Mouse (Mus musculus): ENCODE results near the gene Cpsf3.

Gene Cpsf3

DNA sequence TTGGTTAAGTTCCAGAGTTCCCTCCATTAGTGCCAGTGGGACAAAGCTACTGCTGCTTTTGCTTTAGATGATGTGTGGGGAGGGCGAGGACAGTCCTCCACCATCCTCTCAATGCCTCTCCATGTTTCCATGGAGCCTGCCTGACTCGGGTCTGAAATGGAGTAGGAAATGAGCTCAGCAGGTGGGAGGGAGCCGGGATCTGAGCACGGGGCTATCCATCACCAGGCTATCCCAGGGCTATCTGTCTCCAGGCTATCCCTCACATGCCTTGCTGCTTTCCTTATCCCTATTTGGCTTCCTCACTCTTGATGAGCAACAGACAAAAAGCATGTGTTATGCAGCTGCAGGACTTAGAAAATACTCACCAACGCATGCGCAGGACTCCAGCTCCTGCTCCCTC is 46.5 kb downstream of the Cpsf3 start:
- no peak for DNase-seq (ENCODE audit: low spot score in 2 of 2)

- DNase-seq (ENCODE audit: low spot score in 2 of 2): no peak
Measured at GRCm38 (mm10) chr12:21333021-21333420, 47.8 kb downstream of the Cpsf3 start.

GRCm38 (mm10) chr12:21333766-21334165 is 48.6 kb downstream of the Cpsf3 start:
- no peak for DNase-seq (ENCODE audit: low spot score in 2 of 2)

GRCm38 (mm10) chr12:21335869-21336268 is 50.7 kb downstream of the Cpsf3 start:
- peak; percentile 71 to 85 for DNase-seq (ENCODE audit: low spot score in 2 of 2)

DNA sequence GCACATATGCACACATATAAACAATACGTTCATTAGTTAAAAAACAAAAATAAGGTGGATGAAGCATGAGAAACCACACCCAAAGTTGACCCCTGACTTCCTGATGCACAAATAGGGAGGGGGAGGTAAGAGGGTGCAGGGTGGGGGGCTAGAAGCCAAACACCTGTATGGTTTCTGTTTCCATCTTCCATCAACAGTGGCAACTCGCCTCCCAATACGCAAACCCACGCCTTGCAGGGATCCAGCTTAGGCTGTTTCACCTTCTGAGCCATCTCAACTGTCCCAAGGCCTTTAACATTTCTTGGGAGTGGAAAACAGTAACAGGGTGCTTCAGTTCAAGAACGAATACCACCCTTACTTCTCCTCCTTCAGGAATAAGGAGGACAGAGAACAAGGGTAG is 52.0 kb downstream of the Cpsf3 start:
- DNase-seq (ENCODE audit: low spot score in 2 of 2): no peak

- no peak for DNase-seq (ENCODE audit: low spot score in 2 of 2)
Measured at GRCm38 (mm10) chr12:21340674-21341073, 55.5 kb downstream of the Cpsf3 start.

DNA sequence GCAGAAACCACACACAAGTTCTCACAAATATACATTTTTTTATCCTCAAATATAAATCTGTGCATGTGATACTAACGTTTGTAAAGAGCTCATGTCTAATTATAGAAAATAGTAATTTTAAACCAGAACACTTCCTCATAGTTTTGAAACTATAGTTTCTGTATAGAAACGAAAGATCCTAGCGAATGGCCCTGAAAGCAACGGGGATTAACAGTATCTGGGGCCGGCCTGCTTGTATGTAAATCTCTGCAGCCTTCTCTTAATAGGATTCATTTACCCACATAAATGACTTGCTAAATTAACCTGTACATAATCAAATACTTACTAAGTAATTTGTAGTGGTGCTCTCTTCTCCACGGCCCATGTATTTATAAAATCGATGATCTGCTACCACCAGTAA is 61.8 kb downstream of the Cpsf3 start:
- no peak for DNase-seq (ENCODE audit: low spot score in 2 of 2)

- no peak for DNase-seq (ENCODE audit: low spot score in 2 of 2)
Measured at GRCm38 (mm10) chr12:21350113-21350876, 65.1 kb downstream of the Cpsf3 start.

DNA sequence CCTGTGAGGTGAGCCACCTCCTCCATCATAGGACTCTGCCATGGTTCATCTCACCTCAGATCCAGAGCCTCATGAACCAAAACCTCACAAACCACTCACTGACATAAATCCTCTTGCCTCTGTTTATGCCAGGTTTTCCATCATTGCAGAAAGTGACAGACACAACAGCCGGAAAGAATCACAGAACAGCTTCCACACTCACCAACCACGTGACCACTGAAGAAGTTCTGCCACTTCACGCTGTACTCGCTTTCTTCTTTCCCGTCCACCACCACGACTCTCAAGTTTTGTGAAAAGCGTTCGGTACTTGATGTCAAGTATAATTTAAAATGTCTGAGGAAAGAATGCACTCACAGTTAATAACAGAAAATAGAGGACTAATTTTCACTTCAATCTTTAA is 68.5 kb downstream of the Cpsf3 start:
- no peak for DNase-seq (ENCODE audit: low spot score in 2 of 2)

GRCm38 (mm10) chr12:21362686-21363085 is 77.5 kb downstream of the Cpsf3 start:
- DNase-seq (ENCODE audit: low spot score in 2 of 2): no peak

DNA sequence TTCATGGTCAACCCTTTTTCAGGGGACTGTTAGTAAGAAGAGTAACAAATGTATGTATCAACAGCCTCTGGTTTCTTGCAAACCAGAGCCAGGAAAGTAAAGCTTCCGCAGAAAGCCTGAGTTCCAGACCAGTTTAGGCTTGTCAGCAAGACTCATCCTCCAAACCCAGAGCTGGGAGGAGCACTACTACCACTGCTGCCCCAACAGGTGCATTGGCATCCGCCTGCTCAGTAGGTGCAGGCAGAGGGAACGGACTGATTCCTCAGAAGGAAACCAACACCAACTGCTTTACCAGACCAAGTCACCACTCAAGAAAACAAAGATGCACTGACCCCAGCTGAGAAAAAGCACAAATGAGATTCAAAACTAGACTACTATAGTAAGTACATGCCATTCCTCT is 78.0 kb downstream of the Cpsf3 start:
- no peak for DNase-seq (ENCODE audit: low spot score in 2 of 2)
